Mouse (Mus musculus): ENCODE measurements around the gene Trim44. TPM values are rescaled to one million over a fixed set of nuclear protein-coding genes. Genes with fewer than 3 reads are reported as not detected.

The Trim44 gene
- polyA plus RNA-seq, 1 experiment from 2014 or later = 23.6 TPM

DNA sequence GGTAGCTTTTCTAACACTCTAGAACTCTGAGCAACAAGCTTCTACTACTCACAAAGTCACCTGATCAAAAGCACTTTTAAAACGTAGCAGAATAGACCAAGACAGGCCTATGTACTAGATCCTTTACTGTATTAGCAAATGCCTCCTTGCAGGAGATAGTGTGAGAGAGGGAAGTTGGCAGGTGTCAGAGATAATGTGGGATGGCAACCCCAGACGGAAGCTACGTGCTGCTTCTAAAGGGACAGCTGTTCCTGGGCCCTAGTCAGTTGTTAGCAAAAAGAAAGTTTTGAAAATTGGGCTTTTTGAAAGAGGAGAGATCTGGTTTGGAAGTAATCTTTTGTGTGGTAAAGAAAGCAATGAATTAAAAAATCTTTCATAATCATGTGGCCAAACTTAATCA is 151.5 kb downstream of the Trim44 start:
- 48% methylated on average over 3 of the region's 3 CpGs for WGBS
- H3K9me3 ChIP-seq = no peaks in the 10 kb centered on the region

DNA sequence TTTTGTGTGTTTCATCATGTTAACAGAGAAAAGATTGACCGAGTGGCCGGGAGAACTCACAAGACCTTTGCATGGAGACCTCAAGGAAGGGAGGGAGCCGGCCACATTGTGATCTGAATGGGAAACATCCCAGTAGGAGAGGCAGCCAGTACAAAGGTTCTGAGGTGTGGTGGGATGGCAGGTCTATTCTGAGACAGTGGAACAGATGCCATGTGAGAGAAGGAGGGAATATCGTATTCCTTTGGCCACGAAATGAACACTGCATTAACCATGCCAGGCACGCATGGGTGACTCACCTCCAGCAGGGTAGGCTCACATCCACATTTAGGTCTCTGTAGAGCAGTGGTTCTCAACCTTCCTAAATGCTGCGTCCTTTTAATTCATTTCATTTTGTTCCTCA is 154.4 kb downstream of the Trim44 start:
- Histone ChIP-seq H3K4me1 (peaks cover 7% of the 10 kb centered on the region), H3K4me3 (no peak overlapping the region), H3K27ac (no peak overlapping the region), H3K27me3 (ENCODE audit: insufficient read depth, poor library complexity, severe bottlenecking) (peaks cover 27% of the 10 kb centered on the region), H3K36me3 (no peaks in the 10 kb centered on the region), H3K9me3 (no peaks in the 10 kb centered on the region)
- DNase-seq (ENCODE audit: low spot score) = no peak
- WGBS = 83% methylated on average over 7 of the region's 7 CpGs

More for the DNA sequence above, 151.5 kb downstream of the Trim44 start:
- no peak for DNase-seq (ENCODE audit: low spot score)
- Histone ChIP-seq H3K4me1 (peaks cover 19% of the 10 kb centered on the region), H3K36me3 (no peaks in the 10 kb centered on the region), H3K4me3 (no peak overlapping the region), H3K27me3 (ENCODE audit: insufficient read depth, poor library complexity, severe bottlenecking) (peaks cover 50% of the 10 kb centered on the region), H3K27ac (no peak overlapping the region)

- 61% methylated on average over 4 of the region's 4 CpGs for WGBS
- H3K4me3 ChIP-seq = no peak overlapping the region
- no peaks in the 10 kb centered on the region for H3K9me3 ChIP-seq
- peaks cover 22% of the 10 kb centered on the region for H3K27me3 ChIP-seq (ENCODE audit: insufficient read depth, poor library complexity, severe bottlenecking)
- peaks cover 2% of the 10 kb centered on the region; the same call in 1 of the 2 replicates for H3K4me1 ChIP-seq
- H3K27ac ChIP-seq = no peak overlapping the region
- DNase-seq (ENCODE audit: low spot score) = no peak
- H3K36me3 ChIP-seq = no peaks in the 10 kb centered on the region
Measured at GRCm38 (mm10) chr2:102252651-102253050, 155.0 kb downstream of the Trim44 start.

Other genes with a start within 250 kb of the Trim44 start
- gene Ldlrad3, start 221.4 kb downstream of the Trim44 start, polyA plus RNA-seq (2016; fragmentation: Nextera tagmentation; extraction: Ambion mirVana) = 24.6 and 27.5 TPM in 2 replicates
- gene Fjx1, start 44.7 kb upstream of the Trim44 start, polyA plus RNA-seq (2016; fragmentation: Nextera tagmentation; extraction: Ambion mirVana) = 2.6 and 6.9 TPM in 2 replicates
- 0.64 and 1.9 TPM in 2 replicates for gene Pamr1, start 142.2 kb upstream of the Trim44 start, polyA plus RNA-seq (2016; fragmentation: Nextera tagmentation; extraction: Ambion mirVana)

Data from heart, embryonic 10.5 days (tissue).